Comparison of ENCODE assay signal across 10 mouse cellular contexts in the genomic region with DNA sequence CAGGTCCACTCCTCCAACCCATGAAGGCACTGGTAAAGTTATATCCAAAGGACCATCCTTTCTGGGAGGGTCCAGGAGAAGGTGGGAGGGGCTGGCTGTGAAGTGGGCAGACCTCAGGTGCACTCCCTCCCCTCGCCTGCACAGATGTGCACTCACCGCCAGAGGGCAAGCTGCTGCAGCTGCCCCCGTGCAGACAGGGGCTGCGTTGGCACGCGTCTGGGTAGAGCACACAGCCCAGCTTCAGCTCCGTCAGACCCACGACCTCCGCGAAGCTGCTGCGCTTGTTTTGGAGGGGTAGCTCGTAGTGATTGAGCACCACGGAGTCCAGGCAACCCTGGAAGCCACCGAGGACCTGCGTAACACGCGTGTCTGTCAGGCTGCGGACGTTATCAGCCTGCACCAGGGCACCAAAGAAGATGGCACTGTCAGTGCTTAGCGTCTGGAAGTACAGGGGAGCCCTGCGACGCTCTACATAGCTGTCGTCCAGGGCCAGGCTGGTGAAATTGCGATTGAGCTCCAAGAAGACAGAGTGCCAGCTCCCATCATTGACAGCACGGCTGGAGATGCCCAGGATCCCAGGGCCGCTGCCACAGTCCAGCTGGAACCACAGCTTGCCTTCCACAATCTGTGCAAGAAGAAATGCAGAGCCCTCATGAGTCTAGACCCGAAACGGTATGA.
DNase-seq lines count a peak whose midpoint lies in the region; ATAC-seq and TF ChIP-seq lines count a peak whose summit lies in the region.
"Had no signal": no experiment of that assay in that cellular context is flagged by ENCODE, and none has a peak within 500 bp of the region (broad histone marks: within the 10 kb centered on the region; RNA-seq: fewer than 3 reads in every experiment).

No protein-coding gene starts in this region.

- no peak overlapping the region for H3K9ac ChIP-seq in liver, embryonic 14.5 days (replicated peaks)
- H3K9ac ChIP-seq in liver, embryonic 12.5 days = no peak overlapping the region
- no peak overlapping the region for H3K9ac ChIP-seq in ES-Bruce4 (ENCODE audit: low read depth, poor library complexity, severe bottlenecking)
- H3K9ac ChIP-seq: limb, embryonic 15.5 days had no signal

- no peak for TF ChIP-seq POLR2A in ES-Bruce4 (IDR thresholded peaks at IDR 0.05; ENCODE audit: insufficient read depth, low read length)

- H3K4me2 ChIP-seq in liver, embryonic 14.5 days (ENCODE audit: low read depth) = no peak overlapping the region
- H3K4me2 ChIP-seq in liver, embryonic 12.5 days = no peak overlapping the region
- H3K4me2 ChIP-seq: limb, embryonic 15.5 days had no signal

- H3K27ac ChIP-seq in liver, embryonic 14.5 days = no peak overlapping the region
- H3K27ac ChIP-seq in liver, embryonic 12.5 days = no peak overlapping the region
- H3K27ac ChIP-seq in ES-Bruce4 (ENCODE audit: insufficient read depth, low read length) = no peak overlapping the region
- H3K27ac ChIP-seq: limb, embryonic 15.5 days had no signal

- H3K27me3 ChIP-seq in liver, embryonic 14.5 days (ENCODE audit: control insufficient read depth, insufficient read depth, low read length) = no peaks in the 10 kb centered on the region
- no peaks in the 10 kb centered on the region for H3K27me3 ChIP-seq in liver, embryonic 12.5 days (replicated peaks)
- no peaks in the 10 kb centered on the region for H3K27me3 ChIP-seq in ES-Bruce4 (ENCODE audit: control insufficient read depth, insufficient read depth, low read length, poor library complexity, severe bottlenecking)
- H3K27me3 ChIP-seq: limb, embryonic 15.5 days had no signal

- WGBS in liver, embryonic 14.5 days (ENCODE audit: insufficient replicate concordance) = 55% methylated on average over 28 of the region's 28 CpGs
- 61% methylated on average over 28 of the region's 28 CpGs for WGBS in liver, embryonic 12.5 days (ENCODE audit: insufficient replicate concordance)

- ATAC-seq in liver, embryonic 14.5 days (ENCODE audit: insufficient read depth) = no peak
- ATAC-seq in liver, embryonic 12.5 days = no peak
- ATAC-seq in granulocyte monocyte progenitor cell, adult 5-6 weeks (replicated peaks; ENCODE audit: poor library complexity, severe bottlenecking) = peak; percentile 37
- ATAC-seq in frontal cortex, adult (ENCODE audit: low TSS enrichment) = no peak

- H3K4me3 ChIP-seq in liver, embryonic 14.5 days (ENCODE audit: insufficient read depth in 1 of 2, low read depth in 2 of 2, low read length in 2 of 2) = no peak overlapping the region
- H3K4me3 ChIP-seq in liver, embryonic 12.5 days = no peak overlapping the region
- H3K4me3 ChIP-seq in ES-Bruce4 (ENCODE audit: low read depth, low read length) = peak overlapping the region; percentile 47
- H3K4me3 ChIP-seq: limb, embryonic 15.5 days had no signal

- peak; percentile 64 for TF ChIP-seq CTCF in liver, embryonic 14.5 days (IDR thresholded peaks at IDR 0.05; ENCODE audit: low read depth)
- TF ChIP-seq CTCF in ES-Bruce4 (IDR thresholded peaks at IDR 0.05; ENCODE audit: low read depth, low read length) = peak; percentile 27

- H3K36me3 ChIP-seq in liver, embryonic 14.5 days (replicated peaks; ENCODE audit: control insufficient read depth, insufficient read depth, low read depth) = no peaks in the 10 kb centered on the region
- no peaks in the 10 kb centered on the region for H3K36me3 ChIP-seq in liver, embryonic 12.5 days
- H3K36me3 ChIP-seq in ES-Bruce4 (ENCODE audit: control insufficient read depth, insufficient read depth, low read length, poor library complexity, severe bottlenecking) = no peaks in the 10 kb centered on the region
- H3K36me3 ChIP-seq: limb, embryonic 15.5 days had no signal

- no peaks in the 10 kb centered on the region for H3K9me3 ChIP-seq in liver, embryonic 14.5 days (ENCODE audit: control insufficient read depth, low read length)
- H3K9me3 ChIP-seq in liver, embryonic 12.5 days (replicated peaks) = no peaks in the 10 kb centered on the region
- no peaks in the 10 kb centered on the region for H3K9me3 ChIP-seq in ES-Bruce4 (replicated peaks; ENCODE audit: control insufficient read depth, insufficient read depth, low read length, poor library complexity, severe bottlenecking)
- H3K9me3 ChIP-seq: limb, embryonic 15.5 days had no signal

- no peak for TF ChIP-seq EP300 in liver, embryonic 14.5 days (IDR thresholded peaks at IDR 0.05; ENCODE audit: low read depth)
- TF ChIP-seq EP300 in ES-Bruce4 (IDR thresholded peaks at IDR 0.05; ENCODE audit: insufficient read depth, low read depth, low read length) = no peak

- H3K4me1 ChIP-seq in liver, embryonic 14.5 days (replicated peaks; ENCODE audit: control insufficient read depth in 2 of 2, insufficient read depth in 2 of 2, low read length in 1 of 2) = peaks cover 0 to 11% of the 10 kb centered on the region in 2 experiments; a peak in 3 of 4 replicates
- H3K4me1 ChIP-seq in liver, embryonic 12.5 days = peaks cover 35% of the 10 kb centered on the region
- no peaks in the 10 kb centered on the region for H3K4me1 ChIP-seq in ES-Bruce4 (ENCODE audit: control insufficient read depth, insufficient read depth, low read length)
- H3K4me1 ChIP-seq: limb, embryonic 15.5 days had no signal

- peak; percentile 81 for DNase-seq in heart, adult 11 months
- DNase-seq in heart, adult 18-20 months = no peak
- no peak for DNase-seq in liver, embryonic 14.5 days (ENCODE audit: low read depth in 3 of 3, low spot score in 3 of 3)
- DNase-seq: gastrocnemius, postnatal 36 days; right cerebral cortex, postnatal 14 days had no signal
